Mouse (Mus musculus) layer of hippocampus, adult 2 months (tissue): ENCODE results near the gene Nup210. TPM values are rescaled to one million over a fixed set of nuclear protein-coding genes. Genes with fewer than 3 reads are reported as not detected.
A peak's percentile ranks its signal among the peaks of the same experiment; 100 is the strongest.

Experiments used
- DNase-seq, 2 experiments: peaks; one replicate each; pipeline ENCODE4 v3.0.0; 2022; ENCODE audit warnings: low spot score in 2 of 2
- H3K27ac ChIP-seq: fragments of 200-600 bp; 2 replicates; pipeline ENCODE4 v1.8.1; 2022
- H3K4me3 ChIP-seq: fragments of 200-600 bp; 2 replicates; pipeline ENCODE4 v1.8.1; 2022; ENCODE audit warnings: mild to moderate bottlenecking
- CTCF ChIP-seq: fragments of 200-600 bp; conservative IDR thresholded peaks from 2 replicates; pipeline ENCODE4 v1.8.1; 2022; ENCODE audit warnings: antibody characterized with exemption, mild to moderate bottlenecking, moderate library complexity
- total RNA-seq, 2 experiments: library from RNA; stranded (reverse); gene quantifications; 2 replicates each; pipeline ENCODE4 v1.2.3; 2021

Gene Nup210
- total RNA-seq, 2 experiments from 2014 or later: 19.9 to 22.3 TPM

DNA sequence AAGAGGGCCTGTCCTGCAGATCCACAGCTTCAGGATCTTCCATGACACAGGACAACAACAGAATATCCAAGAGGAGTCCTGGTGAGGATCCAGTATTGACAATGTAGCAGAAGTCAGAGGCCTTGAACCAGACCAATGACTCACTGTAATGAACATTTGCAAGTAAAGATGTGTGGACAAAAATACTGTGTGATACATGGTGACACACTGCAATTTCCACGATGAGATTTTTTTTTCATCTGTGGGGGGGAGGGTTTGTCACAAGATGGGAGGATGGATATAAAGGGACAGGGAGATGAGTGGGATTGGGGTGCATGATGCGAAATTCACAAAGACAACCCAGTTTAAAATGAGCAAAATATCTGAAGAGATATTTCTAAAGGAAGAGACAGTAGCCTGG lies 120.4 kb downstream of the Nup210 start:
- no peak for DNase-seq
- no peak for TF ChIP-seq CTCF
- Histone ChIP-seq H3K4me3 (no peak overlapping the region), H3K27ac (no peak overlapping the region)

DNA sequence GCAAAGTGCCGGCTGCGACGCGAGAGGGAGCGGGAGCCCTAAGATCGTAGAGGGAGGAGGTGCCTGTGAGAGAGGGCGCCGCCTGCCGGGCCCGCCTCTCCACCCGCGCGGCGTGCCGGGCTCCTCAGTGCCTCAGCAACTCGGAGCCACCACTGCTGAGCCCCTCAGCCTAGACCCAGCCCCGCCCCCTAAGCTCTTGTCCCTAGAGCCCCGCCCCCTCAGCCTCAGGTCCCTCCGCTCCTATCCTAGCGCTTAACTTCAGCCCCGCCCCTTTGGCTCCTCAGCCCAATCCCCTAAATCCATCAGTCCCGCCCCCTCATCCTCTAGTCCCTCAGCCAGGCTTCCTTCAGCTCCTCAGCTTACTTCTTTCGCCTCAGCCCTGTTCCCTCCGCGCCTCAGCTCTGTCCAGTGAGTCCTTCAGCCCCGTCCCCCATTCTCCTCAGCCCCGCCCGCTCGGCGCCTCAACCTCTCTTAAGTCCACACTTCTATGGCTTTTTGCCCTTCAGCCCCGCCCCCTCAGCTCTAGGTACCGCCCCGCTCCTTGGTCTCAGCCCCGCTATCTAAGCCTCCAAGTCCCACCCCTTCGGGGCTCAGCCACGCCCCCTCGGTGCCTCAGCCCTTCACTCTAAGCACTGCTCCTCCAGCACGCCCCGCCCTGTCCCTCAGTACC lies 127.8 kb downstream of the Nup210 start, which contains the start of gene Iqsec1:
Gene Iqsec1 (minus strand): TSS at position 38 of the 670 bp plus-strand sequence.
- Histone ChIP-seq H3K27ac (peak within 1 kb of the TSS; percentile 69), H3K4me3 (peak within 1 kb of the TSS; percentile 66)
- TF ChIP-seq CTCF: peak; percentile 80
- peak; percentile 69 to 77 for DNase-seq

DNA sequence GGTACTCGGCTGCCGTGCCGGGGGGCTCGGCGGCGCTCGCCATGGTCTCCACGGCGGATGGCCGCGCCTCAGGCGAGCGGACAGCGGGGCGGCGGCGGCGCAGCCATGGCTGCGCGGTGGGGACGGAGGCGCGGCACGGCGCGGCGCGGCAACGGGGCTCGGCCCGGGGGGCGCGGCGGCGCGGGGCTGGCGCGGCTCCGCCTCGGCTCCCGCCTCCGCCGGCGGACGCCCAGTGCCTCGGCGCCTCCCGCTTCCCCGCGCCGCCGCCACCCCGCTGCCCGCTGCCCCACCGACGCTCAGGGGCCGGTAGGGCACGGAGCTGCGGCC lies 128.4 kb downstream of the Nup210 start:
- peak overlapping the region; percentile 69 for H3K27ac ChIP-seq
- TF ChIP-seq CTCF: no peak
- H3K4me3 ChIP-seq: peak overlapping the region; percentile 66
- DNase-seq: no peak

DNA sequence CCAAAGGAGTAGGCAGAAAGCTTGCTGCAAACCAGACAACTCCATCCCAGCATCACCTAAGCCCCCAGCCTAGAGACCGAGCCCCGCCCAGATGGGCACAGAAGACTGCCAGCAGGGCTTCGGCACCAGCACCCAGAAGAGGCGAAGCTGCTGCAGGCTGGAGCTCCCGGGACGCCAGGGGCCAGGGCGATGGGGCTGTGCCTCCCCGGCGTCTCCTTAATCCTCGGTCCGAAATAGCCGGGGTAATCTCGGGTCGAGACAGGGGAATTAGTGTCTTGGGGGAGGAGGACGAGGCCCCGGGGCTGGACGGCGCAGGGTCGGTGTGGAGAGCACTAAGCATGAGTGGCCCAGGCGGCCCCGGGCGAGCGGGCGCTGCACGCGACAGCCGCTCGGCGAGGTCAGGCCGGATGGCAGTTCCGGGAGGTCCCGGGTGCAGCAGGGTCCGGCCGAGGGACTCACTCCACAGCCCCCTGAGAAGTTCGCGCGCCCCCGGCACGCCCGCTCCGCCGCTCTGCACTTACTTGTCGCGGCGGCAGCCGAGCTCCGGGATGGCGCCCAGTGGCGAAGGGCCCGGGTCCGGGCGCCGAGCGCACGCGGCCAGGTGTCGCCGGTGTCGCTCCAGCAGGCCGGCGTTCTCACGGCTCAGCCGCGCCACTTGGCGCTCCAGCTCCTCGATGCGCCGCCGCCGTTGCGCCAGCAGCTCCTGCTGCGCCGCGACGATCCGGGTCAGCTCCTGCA lies 128.9 kb downstream of the Nup210 start:
- peak in 1 of 2 experiments; percentile 19 for DNase-seq
- Histone ChIP-seq H3K4me3 (peak overlapping the region; percentile 66), H3K27ac (peak overlapping the region; percentile 69)
- TF ChIP-seq CTCF: no peak

DNA sequence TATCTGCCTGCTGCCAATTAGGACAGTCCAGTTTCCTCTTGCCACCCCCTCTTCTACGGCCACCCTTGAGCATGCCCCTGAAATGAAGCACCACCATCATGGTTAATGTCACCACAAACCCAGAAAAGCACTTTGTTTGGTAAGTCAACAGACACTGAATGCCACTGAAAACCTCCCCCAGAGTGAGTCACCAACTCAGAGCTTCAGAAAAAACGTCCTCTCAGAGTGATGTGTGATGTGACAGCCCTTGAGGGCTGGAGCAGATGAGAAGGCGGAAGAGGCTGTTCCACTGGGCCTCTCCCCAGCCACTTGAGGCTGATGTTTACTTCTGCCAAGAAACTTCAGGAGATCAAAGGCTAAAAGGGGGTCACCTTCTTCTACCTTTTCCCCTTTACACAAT lies 132.5 kb downstream of the Nup210 start:
- peak in 1 of 2 experiments; percentile 15 for DNase-seq
- Histone ChIP-seq H3K4me3 (no peak overlapping the region), H3K27ac (peak overlapping the region; percentile 30; the same call in 1 of the 2 replicates)
- no peak for TF ChIP-seq CTCF

DNA sequence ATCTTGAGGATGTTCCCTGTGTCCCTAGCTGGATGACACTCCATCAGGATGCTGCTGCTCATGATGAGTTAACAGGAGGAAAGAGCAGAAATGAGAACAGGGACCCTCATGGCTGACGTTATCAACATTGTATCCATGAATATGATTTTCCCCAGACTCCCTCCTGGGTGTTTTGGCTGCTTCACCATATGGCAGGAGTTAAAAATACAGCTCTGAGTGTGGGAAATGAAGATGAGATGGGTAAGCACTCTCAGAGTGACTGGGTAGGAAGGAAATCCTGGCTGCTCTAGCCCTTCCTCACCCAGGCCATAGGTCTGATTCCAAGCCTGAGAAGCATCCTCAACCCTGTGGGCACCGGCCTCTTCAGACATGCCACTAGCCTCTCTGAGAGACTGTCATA lies 142.3 kb downstream of the Nup210 start:
- TF ChIP-seq CTCF: no peak
- peak in 1 of 2 experiments; percentile 46 for DNase-seq
- Histone ChIP-seq H3K27ac (no peak overlapping the region), H3K4me3 (no peak overlapping the region)

DNA sequence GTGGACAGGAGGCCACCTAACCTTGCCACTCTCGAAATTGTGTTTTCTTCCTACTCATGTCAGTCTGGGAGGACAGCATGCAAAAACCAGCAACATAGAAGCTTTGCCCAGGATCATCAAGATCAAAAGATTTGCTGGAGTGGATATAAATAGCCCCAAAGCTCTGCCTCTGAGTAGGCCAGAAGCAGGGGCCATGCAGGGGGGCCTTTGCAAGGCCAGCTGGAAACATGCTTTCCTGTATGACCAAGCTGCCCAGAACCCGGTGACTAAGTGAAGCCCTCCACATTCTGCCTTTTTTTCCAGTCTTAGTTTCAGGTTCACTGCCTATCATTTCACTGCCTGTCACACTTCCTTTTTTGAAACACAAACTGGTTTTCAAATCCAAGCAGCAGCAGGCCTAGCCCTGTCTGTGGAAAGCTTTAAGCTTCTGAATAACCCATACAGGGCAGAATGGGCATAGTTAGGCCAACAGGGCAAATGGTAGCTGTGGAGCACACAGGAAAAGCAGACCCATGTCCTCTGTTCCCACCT lies 147.2 kb downstream of the Nup210 start:
- H3K4me3 ChIP-seq: no peak overlapping the region
- H3K27ac ChIP-seq: no peak overlapping the region
- TF ChIP-seq CTCF: no peak
- DNase-seq: no peak

Other genes starting within 250 kb of the Nup210 start
- 100 to 1,000 TPM; 250 to 270 TPM for gene Iqsec1, start 128.1 kb downstream of the Nup210 start, total RNA-seq
- gene Hdac11, start 39.8 kb upstream of the Nup210 start, total RNA-seq: 100 to 1,000 TPM; 154 to 156 TPM
- gene Fbln2, start 95.6 kb upstream of the Nup210 start, total RNA-seq: 10 to 100 TPM in 1 of 2 experiments, 1 to 10 TPM in 1; 8.1 to 10.8 TPM